Mouse (Mus musculus) liver, embryonic 14.5 days (tissue): Measurements from ENCODE around the gene Spen. TPM values are rescaled to one million over a fixed set of nuclear protein-coding genes. Genes with fewer than 3 reads are reported as not detected.

ENCODE experiments used
- ATAC-seq: fragments of 200-750 bp; cut with Nextera tagmentation; 2 replicates; pipeline ENCODE4 v1.8.0; 2017; ENCODE audit warnings: moderate number of reproducible peaks, mild to moderate bottlenecking, moderate library complexity; ENCODE audit not compliant: insufficient read depth
- DNase-seq, 3 experiments: peaks; one replicate each; pipeline ENCODE4 v3.0.0-alpha.2; 2012 to 2013; ENCODE audit warnings: low read depth in 3 of 3, low spot score in 3 of 3
- H3K27ac ChIP-seq: fragments of 300-500 bp; sonication (generic); 2 replicates; pipeline ENCODE4 v1.5.1; 2014; ENCODE audit warnings: moderate library complexity, mild to moderate bottlenecking, control low read depth, inconsistent platforms
- H3K27me3 ChIP-seq: fragments of 300-500 bp; sonication (generic); 2 replicates; pipeline ENCODE4 v1.6.1; 2014; ENCODE audit warnings: mild to moderate bottlenecking, low read length, moderate library complexity; ENCODE audit not compliant: control insufficient read depth, insufficient read depth
- H3K36me3 ChIP-seq: fragments of 300-500 bp; sonication (generic); replicated peaks from 2 replicates; pipeline ENCODE4 v1.6.1; 2014; ENCODE audit warnings: low read depth; ENCODE audit not compliant: control insufficient read depth, insufficient read depth
- H3K4me1 ChIP-seq, 2 experiments: fragments of 200-500 bp in 1 of 2; fragments of 300-500 bp in 1 of 2; sonication (generic) in 1 of 2; replicated peaks; 2 replicates each; pipeline ENCODE4 v1.6.1; 2012 to 2014; ENCODE audit warnings: antibody characterized with exemption in 1 of 2, inconsistent platforms in 1 of 2, low read length in 1 of 2; ENCODE audit not compliant: control insufficient read depth in 2 of 2, insufficient read depth in 2 of 2
- H3K4me2 ChIP-seq: fragments of 300-500 bp; sonication (generic); 2 replicates; pipeline ENCODE4 v1.6.1; 2014; ENCODE audit warnings: low read depth, mild to moderate bottlenecking, control low read depth, moderate library complexity
- H3K4me3 ChIP-seq, 2 experiments: fragments of 200-500 bp in 1 of 2; fragments of 300-500 bp in 1 of 2; sonication (generic) in 1 of 2; 2 replicates each; pipeline ENCODE4 v1.5.1; 2012 to 2014; ENCODE audit warnings: low read depth in 2 of 2, low read length in 2 of 2, mild to moderate bottlenecking in 2 of 2, control low read depth in 1 of 2, inconsistent platforms in 1 of 2, moderate library complexity in 1 of 2; ENCODE audit not compliant: insufficient read depth in 1 of 2
- H3K9ac ChIP-seq: fragments of 300-500 bp; sonication (generic); replicated peaks from 2 replicates; pipeline ENCODE4 v1.6.1; 2014; ENCODE audit warnings: mild to moderate bottlenecking, control low read depth, moderate library complexity
- H3K9me3 ChIP-seq: fragments of 300-500 bp; sonication (generic); 2 replicates; pipeline ENCODE4 v1.6.1; 2016; ENCODE audit warnings: low read length, mixed read lengths; ENCODE audit not compliant: control insufficient read depth
- CTCF ChIP-seq: IDR thresholded peaks from 2 replicates; pipeline ENCODE4 v1.5.1; 2016; ENCODE audit warnings: antibody characterized with exemption, low read depth, control low read depth
- EP300 ChIP-seq: IDR thresholded peaks from 2 replicates; pipeline ENCODE4 v1.6.1; 2016; ENCODE audit warnings: antibody characterized with exemption, low read depth
- WGBS: fragments of 180-500 bp; shearing (Covaris S2); extraction: QIAGEN DNeasy Blood & Tissue Kit; methylation state at CpG from one replicate; pipeline ENCODE4 v1.1.7; 2014; ENCODE audit not compliant: insufficient replicate concordance; 5-methylcytosine and 5-hydroxymethylcytosine counted together
- polyA plus RNA-seq, 2 experiments: library from polyadenylated mRNA; depleted of rRNA in 1 of 2; stranded (reverse) in 1 of 2; unstranded in 1 of 2; fragments of >200 nt; fragmentation: Nextera tagmentation in 1 of 2; extraction: Ambion mirVana in 1 of 2; gene quantifications; 2 replicates each; pipeline versions ENCODE4 v1.2.1 to v1.2.3; 2012 to 2014

Spen gene
- polyA plus RNA-seq, 2 experiments = 3.4 to 4.0 TPM

- Histone ChIP-seq H3K4me1 (peaks cover 5% of the 10 kb centered on the region in 2 experiments), H3K9ac (no peak overlapping the region), H3K27me3 (no peaks in the 10 kb centered on the region), H3K9me3 (no peaks in the 10 kb centered on the region), H3K4me3 (no peak overlapping the region), H3K36me3 (no peaks in the 10 kb centered on the region), H3K4me2 (no peak overlapping the region), H3K27ac (no peak overlapping the region)
- ATAC-seq (no peak), DNase-seq (no peak)
- WGBS = 65% methylated on average over 12 of the region's 12 CpGs
- TF ChIP-seq CTCF (no peak), EP300 (no peak)
These were observed 99.2 kb downstream of the Spen start for GRCm38 (mm10) chr4:141439083-141439803.

DNA sequence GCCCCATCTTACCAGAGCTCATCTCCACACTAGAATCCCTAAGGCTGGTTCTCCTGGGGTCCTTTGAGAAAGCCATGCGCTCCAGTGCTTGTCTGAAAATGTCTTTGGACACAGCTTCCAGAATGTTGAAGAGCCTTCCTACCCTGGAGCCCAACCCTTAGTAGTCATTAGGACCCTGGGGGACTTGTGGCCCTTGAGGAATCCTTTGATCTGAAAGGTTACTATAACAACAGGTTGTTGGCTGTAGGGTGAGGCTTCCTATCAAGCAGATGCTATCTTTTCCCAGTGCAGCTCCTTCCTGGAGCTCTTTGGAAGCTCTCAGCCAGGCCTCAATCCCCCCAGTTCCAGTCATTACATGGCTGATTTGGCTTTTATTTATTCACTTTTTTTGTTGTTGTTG is 102.4 kb downstream of the Spen start, which contains the start of gene Srarp:
TSS of gene Srarp (minus strand) at position 132 of the 400 bp plus-strand sequence.
- H3K4me2 ChIP-seq = no peak within 1 kb of the TSS
- no peak within 1 kb of the TSS for H3K9ac ChIP-seq
- no peak within 1 kb of the TSS for H3K27ac ChIP-seq
- WGBS = 83% methylated on average over 1 of the region's 1 CpGs
- no peaks in the 10 kb centered on the region for H3K36me3 ChIP-seq
- H3K4me1 ChIP-seq = no peaks in the 10 kb centered on the region
- H3K4me3 ChIP-seq = no peak within 1 kb of the TSS
- TF ChIP-seq CTCF = no peak
- no peak for TF ChIP-seq EP300
- H3K27me3 ChIP-seq = no peaks in the 10 kb centered on the region
- no peaks in the 10 kb centered on the region for H3K9me3 ChIP-seq
- DNase-seq (no peak), ATAC-seq (no peak)

- Histone ChIP-seq H3K9me3 (no peaks in the 10 kb centered on the region), H3K4me1 (no peaks in the 10 kb centered on the region), H3K4me2 (no peak overlapping the region), H3K27ac (no peak overlapping the region), H3K9ac (no peak overlapping the region), H3K4me3 (no peak overlapping the region), H3K27me3 (no peaks in the 10 kb centered on the region), H3K36me3 (no peaks in the 10 kb centered on the region)
- TF ChIP-seq CTCF = no peak
- TF ChIP-seq EP300 = no peak
- DNase-seq (no peak), ATAC-seq (no peak)
- WGBS = 74% methylated on average over 18 of the region's 18 CpGs
These were observed 105.2 kb downstream of the Spen start for GRCm38 (mm10) chr4:141433191-141433590.

DNA sequence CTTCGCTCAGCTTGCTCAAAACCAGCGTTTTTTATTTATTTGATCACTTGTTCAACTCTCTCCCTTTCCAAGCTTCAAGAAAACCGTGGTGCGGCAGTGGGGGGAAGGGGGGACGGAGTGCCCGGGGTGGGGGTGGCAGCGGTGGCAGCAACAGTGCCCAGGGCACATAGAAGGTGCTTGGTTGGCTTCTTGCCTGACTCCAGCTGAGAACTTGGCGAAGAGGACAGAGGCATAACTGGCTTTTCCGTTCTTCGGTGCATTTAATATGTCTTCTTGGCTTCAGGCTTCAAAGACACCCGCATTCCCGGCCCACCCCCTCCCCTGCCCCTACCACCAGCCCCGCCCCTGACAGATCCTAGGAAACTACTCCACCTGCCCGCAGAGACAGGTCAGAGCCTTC is 105.7 kb downstream of the Spen start:
- no peaks in the 10 kb centered on the region for H3K9me3 ChIP-seq
- H3K36me3 ChIP-seq = no peaks in the 10 kb centered on the region
- no peaks in the 10 kb centered on the region for H3K4me1 ChIP-seq
- H3K4me3 ChIP-seq = no peak overlapping the region
- TF ChIP-seq CTCF (no peak), EP300 (no peak)
- H3K27ac ChIP-seq = no peak overlapping the region
- WGBS = 58% methylated on average over 14 of the region's 14 CpGs
- DNase-seq (no peak), ATAC-seq (no peak)
- H3K9ac ChIP-seq = no peak overlapping the region
- H3K27me3 ChIP-seq = no peaks in the 10 kb centered on the region
- no peak overlapping the region for H3K4me2 ChIP-seq

DNA sequence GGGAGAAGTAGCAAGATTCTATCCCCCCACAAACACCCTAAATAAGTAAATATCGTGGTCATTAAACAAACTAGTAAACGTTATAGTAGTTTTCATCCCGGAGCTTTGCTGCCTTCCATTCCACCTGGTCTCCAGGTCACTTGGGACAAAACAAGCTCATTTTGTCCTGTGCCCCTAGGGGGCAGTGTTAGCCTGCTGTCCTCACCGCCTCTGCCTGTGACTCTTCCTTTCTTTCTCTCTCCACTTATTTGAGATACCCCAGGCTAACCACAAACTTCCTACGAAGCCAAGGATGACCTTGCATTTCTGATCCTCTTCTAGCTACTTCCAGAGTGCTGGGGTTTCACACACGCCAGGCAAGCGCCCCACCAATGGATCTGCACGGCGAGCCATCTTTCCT is 107.4 kb downstream of the Spen start:
- Histone ChIP-seq H3K27ac (no peak overlapping the region), H3K4me2 (no peak overlapping the region), H3K4me1 (no peaks in the 10 kb centered on the region), H3K4me3 (no peak overlapping the region), H3K9me3 (no peaks in the 10 kb centered on the region), H3K27me3 (no peaks in the 10 kb centered on the region; the same call in 1 of the 2 replicates), H3K9ac (no peak overlapping the region), H3K36me3 (no peaks in the 10 kb centered on the region)
- no peak for ATAC-seq
- peak in 1 of 3 experiments; percentile 37 for DNase-seq
- TF ChIP-seq CTCF (peak; percentile 93), EP300 (no peak)
- 20% methylated on average over 9 of the region's 9 CpGs for WGBS
